Mouse (Mus musculus) olfactory bulb, adult 2 months (tissue): Measurements from ENCODE around the gene 6430531B16Rik.

Experiments
- CTCF ChIP-seq: fragments of 200-500 bp; IDR thresholded peaks from 2 replicates; pipeline ENCODE4 v1.5.1; 2012; ENCODE audit warnings: low read depth, mild to moderate bottlenecking, low read length, moderate library complexity; ENCODE audit not compliant: insufficient read depth
- POLR2A ChIP-seq: fragments of 200-500 bp; IDR thresholded peaks from 2 replicates; pipeline ENCODE4 v1.6.1; 2012; ENCODE audit warnings: mild to moderate bottlenecking, low read depth, low read length, moderate library complexity; ENCODE audit not compliant: insufficient read depth

DNA sequence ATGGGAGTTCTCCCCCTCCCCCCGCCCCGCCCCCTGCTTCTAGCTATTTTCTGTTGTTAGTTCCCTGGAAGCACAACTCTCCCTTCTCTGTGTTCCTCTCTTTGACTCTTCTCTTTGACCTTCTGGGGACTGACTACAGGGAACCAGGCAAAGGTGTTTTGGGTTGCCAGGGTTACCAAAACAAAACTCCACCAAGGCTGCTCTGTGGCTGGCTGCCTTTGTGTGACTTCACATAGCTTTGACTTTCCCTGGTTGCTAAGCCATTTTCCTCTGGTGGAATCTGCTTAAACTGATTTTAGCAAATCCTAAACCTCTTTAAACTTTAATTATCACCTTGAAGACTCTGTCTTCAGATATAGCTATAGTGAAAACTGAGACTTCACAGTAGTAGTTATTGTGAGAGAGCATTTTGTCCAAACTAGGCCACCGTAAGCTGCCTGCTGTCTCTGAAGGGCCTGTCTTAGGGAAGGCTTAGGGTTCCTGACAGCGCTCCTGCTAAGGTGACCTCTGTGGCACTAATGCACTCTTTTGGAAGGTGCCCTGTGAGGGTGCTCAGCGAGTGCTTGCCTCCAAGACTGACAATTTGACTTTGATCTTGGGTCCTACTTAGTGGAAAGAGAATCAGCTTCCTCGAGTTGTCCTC is 26.4 kb downstream of the 6430531B16Rik start:
- TF ChIP-seq CTCF = no peak
- TF ChIP-seq POLR2A = no peak
